Mouse (Mus musculus): ENCODE results near the gene Ksr1. TPM values are rescaled to one million over a fixed set of nuclear protein-coding genes. Genes with fewer than 3 reads are reported as not detected.
"Not testable (repeated sequence)": the region's sequence is repeated elsewhere in the genome, so short reads cannot be mapped to it uniquely, and the experiment has no call there.

Ksr1 gene
- polyA plus RNA-seq, 2 experiments from 2014 or later, result 2.9 to 3.8 TPM

DNA sequence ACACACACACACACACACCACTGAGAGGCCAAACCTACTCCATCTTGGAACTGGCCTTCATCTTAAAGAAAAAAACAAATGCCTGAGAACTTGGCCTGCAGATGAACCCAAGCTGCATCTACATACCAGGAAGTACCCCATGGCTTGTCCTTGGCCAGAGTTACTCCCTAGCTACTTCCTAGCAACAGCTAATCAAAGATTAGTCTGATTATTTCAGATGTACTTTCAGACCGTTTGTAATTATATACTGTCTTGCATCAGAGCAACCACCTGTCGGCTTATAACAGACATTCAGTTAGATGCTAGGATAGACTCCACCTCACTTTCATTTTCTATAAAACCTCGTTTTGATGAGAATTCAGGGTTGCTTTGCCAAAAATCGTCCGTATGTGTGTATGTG, 139.8 kb downstream of the Ksr1 start:
- peak; percentile 12 for ATAC-seq

DNA sequence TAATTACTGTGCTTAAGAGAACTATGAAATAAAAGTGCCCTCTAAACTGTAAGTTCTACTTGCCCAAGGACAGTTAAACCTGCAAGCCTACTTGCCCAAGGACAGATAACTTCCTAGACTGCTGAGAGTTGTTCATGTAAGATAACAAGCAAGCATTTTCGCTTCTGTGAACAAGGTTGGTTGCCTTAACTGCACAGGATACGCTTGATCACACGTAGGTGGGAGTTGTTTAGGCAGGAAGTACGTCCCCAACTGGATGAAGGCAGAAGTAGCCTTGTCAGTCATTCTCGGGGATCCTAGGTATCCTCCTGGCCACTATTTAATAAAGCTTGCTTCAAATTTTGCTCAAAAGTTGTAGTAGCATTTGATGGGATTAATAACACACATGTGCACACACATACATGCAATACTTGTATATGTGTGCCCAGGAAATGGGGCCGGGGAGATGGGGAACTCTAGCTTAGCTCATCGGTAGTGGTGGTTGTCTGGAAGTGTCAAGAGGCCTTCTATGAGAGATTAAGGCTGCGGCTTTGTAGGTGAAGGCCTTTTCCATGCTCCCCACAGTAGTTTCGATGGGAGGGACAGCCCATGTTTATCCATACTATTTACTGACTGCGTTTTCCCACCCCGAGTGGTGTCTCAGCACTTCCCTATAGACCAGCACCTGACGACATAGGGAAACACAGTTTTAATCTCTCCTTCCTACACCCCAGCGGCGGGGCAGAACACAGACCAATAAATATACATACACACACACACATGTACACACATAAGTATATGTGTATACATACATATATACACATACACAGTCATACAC, 140.4 kb downstream of the Ksr1 start:
- ATAC-seq, result peak; percentile 68

DNA sequence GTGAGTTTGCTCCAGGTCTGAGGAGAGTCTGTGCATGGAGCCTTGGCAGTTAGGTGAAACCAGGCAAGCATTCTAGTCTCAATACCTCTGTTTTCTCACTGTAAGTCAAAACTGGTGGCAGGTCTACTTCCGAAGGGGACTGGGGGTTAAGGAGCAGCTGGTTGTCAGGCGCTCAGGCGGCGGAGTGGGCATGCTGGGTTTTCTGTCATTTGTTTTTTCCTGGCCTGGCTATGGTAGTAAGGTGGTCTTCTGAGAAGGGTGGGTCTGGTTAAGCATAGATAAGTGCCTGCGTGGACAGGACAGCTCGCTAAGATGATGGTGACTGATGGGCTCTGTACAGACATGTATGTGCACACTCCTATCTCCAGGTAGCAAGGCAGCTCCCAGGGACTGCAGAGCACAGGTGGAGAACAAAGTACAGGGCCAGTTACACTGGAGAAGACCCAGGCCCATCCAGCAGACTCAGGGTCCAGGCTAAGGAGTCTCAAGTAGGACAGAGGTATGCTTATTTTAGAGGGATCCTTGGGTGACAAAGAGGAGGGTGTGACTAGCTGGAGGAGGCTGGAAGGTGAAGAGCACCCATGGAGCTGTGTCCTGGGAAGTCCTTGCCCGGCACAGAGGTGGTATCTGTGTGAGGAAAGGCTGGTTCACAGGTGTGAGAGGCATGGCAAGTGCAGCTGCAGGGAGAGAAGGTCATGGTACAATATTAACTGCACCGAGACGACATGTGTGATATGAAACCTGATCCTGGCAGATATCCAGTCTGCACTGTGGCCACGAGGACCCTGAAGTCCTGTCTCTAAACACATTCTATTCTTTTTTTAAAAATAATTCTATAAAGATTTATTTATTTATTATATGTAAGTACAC, 142.2 kb downstream of the Ksr1 start:
- ATAC-seq, result no peak

GRCm38 (mm10) chr11:79003053-79003768, 143.0 kb downstream of the Ksr1 start:
- ATAC-seq, result peak; percentile 59

DNA sequence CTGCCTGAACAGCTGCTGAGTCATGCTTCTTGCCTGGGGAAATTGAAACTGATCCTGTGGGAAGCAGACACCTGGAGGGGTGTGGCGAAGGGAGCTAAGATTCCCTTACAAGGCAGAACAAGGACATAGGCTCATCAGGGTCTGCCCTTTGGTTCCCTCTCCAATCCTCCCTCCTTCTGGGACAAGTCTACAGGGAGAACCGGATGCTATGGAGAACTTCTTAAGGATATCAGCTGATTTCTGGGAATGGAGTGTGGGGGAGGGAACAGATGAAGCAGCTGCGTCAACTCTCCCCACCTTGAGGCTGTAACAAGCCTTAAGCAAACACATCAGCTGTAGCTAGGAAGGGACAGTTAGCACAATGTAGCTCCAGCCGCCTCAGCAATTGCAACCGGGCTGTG, 143.7 kb downstream of the Ksr1 start:
- no peak for ATAC-seq

- ATAC-seq, result no peak
Measured at GRCm38 (mm10) chr11:79001871-79002270, 144.3 kb downstream of the Ksr1 start.

- no peak for ATAC-seq
Measured at GRCm38 (mm10) chr11:78999118-78999517, 147.1 kb downstream of the Ksr1 start.

DNA sequence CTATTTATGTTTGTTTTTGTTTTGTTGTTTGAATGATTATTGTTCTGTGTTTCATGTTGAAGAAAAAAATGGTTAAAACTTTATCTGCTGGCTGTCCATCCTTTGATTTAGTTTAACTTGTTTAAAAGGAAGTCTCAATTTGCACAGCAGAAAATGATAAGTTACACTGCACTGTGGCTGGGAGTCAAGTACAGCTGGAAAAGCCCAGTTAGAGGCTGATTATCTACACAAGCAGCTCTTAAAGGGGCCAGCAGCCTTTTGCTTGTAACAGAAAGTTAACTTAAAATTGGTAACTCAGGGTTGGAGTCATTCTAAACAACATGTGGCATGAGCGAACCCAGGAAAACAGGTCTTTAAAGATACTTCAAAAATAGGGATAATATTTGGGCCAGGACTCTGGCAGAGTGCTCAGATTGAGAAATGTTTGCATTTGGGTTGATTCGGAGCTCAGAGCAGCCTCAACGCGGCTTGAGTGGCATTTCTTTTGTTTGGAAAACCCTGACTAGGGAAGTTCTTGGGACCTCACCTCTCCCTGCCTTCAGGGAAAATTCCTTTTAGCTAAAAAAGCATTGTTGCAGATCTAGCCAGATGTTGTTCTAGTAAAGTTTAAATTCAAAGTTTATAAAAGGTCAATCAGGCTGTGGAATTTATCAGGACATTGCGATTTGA, 155.2 kb downstream of the Ksr1 start:
- not testable (repeated sequence) for ATAC-seq

- ATAC-seq, result no peak
Measured at GRCm38 (mm10) chr11:78990096-78990495, 156.1 kb downstream of the Ksr1 start.

DNA sequence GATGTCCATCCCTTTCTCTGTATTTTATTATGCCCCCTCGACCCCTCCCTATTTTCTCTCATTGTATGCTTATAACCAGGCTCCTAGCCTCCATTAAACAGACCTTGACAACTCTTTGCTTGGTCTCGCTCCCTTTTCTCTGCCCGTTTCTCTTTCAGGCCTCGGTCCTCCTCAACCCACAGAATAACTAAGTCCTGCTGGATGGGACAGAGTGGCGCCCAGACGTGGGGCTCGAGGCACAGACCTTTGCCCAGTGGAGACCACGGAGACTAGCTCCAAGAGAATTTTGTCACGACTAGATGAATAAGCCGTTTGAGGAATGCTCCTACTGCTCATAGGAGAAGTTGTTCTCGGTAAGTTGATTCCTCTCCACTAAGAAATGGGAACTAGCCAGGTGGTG, 157.0 kb downstream of the Ksr1 start:
- ATAC-seq, result not testable (repeated sequence)

DNA sequence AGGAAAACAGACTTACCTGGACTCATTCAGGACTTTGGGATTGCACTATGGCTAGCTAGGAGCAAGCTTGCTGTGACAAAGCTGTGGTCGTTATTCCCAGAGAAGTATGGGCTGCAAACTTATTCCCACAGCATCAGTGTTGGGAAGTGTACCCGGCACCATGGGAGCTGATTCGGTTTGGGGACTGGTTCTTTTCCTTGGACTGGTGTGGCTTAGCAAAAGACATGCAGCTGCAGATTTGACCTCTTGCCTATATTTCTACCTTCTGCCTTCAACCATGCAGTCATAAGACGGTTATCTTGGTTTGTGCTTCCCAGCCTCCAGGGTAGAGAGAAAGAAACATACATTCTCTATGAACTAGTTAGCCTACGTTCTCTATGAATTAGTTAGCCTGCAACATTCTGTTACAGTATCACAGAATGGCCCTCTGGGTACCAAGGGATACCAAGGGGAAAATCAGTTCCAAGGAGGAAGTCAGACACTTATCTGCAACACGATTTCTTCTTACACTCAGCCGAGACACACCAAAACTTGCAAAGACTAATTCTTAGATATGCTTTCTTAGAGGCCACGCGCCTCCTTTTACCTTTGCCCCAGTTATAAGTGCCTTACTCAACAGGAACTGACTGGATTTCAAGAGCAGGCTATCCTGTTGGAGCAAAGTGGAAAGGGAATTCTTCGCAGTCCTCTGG, 159.8 kb downstream of the Ksr1 start:
- no peak for ATAC-seq

GRCm38 (mm10) chr11:78985505-78985904, 160.7 kb downstream of the Ksr1 start:
- ATAC-seq, result no peak

DNA sequence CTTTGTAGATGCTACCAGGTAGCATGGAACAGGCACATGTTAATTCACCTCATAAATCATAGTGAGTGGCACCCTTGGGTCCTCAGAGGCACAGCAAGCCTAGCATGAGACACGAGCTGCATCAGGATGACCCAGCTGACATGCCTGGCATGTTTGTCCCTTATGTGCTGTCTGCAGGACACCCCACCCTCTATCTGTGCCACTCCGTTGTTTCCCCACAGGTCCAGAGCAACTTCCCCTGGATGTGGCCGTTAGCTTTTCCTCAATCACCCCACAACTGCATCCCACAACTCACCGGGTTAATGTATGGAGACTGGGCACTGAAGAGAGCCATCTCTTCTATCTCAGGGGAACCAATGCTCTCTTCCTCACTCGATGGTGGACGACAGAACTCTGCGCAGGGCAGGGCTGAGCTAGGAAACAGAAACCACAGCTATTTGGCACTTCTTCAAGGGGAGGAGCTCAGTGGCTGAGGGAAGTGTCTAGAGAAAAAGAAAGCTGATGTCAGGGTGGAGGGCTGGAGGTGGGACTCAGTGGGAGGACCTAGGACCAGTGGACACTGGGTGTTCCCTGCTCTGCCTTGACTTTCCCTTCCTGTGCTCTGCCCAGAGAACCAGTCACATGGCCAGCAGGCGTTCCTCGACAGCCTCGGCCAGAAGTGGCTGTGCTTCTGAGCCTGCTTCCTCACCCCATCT, 161.6 kb downstream of the Ksr1 start, which contains the start of gene Lgals9:
TSS of gene Lgals9 (minus strand) at position 464 of the 695 bp plus-strand sequence.
- peak; percentile 81 for ATAC-seq

GRCm38 (mm10) chr11:78983539-78983938, 162.7 kb downstream of the Ksr1 start:
- no peak for ATAC-seq

- peak; percentile 53 for ATAC-seq
Measured at GRCm38 (mm10) chr11:78982513-78983291, 163.5 kb downstream of the Ksr1 start.

DNA sequence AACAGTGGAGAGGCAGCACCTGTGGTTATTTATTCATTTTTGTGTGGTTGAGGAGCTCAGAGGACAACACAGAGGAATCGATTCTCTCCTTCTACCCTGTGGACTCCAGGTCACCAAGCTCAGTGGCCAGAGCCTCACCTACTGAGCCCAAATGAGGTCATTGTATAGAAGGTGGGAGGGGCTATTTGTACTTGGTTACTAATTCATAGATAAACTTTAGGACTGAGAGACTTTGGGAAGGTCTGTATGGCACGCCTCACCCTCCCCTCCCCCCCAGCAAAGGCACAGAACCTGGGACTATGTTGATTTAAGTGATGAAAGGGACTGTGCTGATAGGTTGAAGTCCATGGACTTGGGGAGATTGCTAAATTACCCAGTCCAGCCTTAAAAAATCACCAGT, 164.2 kb downstream of the Ksr1 start:
- ATAC-seq, result no peak

DNA sequence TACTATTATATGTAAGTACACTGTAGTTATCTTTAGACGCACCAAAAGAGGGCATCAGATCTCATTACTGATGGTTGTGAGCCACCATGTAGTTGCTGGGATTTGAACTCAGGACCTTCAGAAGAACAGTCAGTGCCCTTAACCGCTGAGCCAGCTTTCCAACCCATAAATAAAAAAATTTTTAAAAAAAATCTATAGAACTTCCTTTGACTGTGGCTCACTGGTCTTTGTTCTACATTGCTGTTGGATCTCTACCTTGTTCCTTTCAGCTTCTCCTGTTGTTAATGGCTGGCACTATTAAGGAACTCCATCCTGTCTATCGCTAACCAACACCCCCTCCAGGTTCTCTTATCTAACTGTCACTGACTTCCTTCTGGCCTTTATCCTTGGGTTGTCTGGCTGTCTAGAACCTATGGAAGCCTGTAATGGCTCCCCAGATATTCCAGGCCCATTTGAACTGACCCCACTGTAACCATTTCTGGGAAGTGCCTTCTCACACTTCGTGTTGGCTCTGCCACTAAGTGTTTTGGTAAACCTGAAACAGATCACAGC, 166.0 kb downstream of the Ksr1 start:
- ATAC-seq, result no peak

- ATAC-seq, result no peak
Measured at GRCm38 (mm10) chr11:78978176-78979019, 167.8 kb downstream of the Ksr1 start.
